Mouse (Mus musculus) olfactory bulb, adult 2 months (tissue): ENCODE data around the gene Cidec.

Experiments
- CTCF ChIP-seq: fragments of 200-500 bp; IDR thresholded peaks from 2 replicates; pipeline ENCODE4 v1.5.1; 2012; ENCODE audit warnings: low read depth, mild to moderate bottlenecking, low read length, moderate library complexity; ENCODE audit not compliant: insufficient read depth
- POLR2A ChIP-seq: fragments of 200-500 bp; IDR thresholded peaks from 2 replicates; pipeline ENCODE4 v1.6.1; 2012; ENCODE audit warnings: mild to moderate bottlenecking, low read depth, low read length, moderate library complexity; ENCODE audit not compliant: insufficient read depth

GRCm38 (mm10) chr6:113393951-113394350 lies 41.6 kb downstream of the Cidec start:
- TF ChIP-seq CTCF, result no peak
- TF ChIP-seq POLR2A, result no peak
